Mouse (Mus musculus) layer of hippocampus, adult 9-11 months (tissue): ENCODE data around the gene Cd86.

Experiments used
- DNase-seq: peaks from one replicate; pipeline ENCODE4 v3.0.0; 2022

Cd86 gene

DNA sequence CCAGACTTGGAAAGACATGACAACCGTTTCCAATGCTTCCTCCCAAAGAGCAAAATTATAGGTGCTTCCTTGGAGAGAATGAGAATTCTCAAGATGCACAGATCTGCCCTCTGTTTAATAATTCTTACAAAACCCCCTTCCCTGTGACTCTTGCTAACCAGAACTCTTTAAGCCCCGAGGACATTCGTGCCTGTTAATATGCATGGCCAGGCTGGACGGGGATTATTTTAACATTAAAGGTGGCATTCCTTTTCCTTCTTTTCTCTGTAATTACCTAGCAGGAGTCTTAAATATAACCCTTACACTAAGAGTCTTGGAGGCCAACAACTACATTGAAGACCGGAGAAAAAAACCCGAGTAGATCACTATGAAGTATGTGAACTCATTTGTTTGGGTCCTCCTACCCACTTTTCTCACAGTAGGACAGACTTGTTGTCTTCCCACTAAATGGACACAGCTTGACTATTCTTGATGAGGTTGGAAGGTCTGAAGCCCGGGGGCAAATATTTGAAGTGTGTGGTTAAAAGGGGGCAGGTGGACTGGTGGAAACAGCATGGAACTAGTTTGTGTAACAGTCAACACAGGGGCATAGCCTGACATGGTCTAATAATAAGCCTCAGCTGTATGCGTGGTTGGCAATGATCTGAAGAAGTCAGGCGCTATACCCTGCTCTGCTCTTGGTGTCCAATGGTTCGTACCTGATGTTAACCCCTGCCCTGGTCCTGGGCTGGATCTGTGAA is 69.0 kb downstream of the Cd86 start:
- no peak for DNase-seq

DNA sequence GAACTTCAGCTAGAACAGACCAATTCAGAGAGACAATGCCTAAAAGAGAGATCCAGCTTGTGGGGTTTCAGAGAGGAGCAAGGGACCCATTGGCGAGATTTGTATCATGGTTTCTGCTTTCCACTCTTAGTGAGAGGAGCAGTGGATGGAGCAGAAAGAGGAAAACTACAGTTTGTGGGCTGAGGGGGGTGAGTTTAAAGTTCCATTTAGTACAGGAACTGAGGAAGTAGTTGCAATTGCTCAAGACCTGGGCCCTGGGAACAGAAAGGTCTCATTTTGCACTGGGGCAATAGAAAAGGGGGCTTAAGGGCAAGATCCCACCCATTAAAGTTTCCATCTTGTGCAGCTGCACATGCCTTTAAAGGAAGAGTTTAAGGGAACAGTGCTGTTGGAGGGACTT is 76.0 kb downstream of the Cd86 start:
- DNase-seq = no peak

DNA sequence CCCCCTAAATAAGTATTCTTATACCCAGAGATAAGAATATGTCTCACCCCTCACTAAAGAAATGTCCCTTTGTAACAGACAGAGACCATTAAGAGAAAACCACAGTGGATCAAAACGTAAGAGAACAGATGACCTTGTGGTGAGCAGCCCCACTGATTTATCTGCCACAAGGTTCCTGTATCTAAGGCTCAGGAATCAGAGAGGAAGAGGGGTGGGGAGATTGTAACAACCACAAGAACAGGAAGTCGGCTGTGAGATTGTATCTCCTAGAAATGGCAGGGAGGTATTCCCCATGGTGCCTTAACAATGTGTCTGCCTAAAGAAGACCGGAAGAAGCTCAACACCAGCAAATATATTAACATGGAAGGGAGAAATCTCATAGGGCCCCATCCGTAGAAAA is 77.9 kb downstream of the Cd86 start:
- DNase-seq = no peak

DNA sequence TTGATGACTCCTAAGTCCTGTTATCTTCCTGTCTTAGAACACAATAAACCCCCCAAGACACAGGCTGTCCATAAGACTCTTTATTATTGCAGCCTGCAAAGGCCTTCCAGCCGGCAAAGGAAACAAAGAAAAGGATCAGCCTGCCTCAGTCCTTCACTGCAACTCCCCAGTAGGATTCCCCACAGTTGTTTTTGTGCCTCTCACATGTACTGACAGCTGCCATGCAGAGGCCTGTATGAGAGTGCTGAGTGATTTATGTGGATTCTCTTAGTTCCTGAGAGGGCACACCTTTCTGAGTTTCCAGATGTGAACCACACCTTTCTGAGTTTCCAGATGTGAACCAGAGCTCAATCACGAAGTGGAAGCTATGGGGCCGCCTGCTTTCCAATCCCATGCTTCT is 83.8 kb downstream of the Cd86 start:
- DNase-seq = no peak

DNA sequence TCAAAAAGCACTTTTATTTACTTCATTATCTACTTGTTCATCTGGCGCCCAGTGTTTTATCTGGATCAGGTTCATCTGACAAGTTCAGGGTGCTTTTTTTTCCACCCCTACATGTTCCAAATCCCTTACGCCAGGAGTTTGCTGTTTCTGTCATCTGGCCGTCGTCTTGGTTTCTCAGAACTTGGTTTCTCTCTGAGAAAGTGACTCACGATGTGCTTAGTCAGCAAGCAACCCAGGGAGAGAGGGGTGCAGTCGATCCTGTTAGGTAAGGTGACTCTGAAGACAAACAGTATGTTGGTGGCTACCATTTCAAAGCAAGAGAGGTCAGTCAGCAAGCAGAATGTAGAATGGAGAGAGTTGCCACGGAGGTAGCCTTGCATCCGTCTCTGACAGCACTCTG is 93.9 kb downstream of the Cd86 start:
- no peak for DNase-seq

DNA sequence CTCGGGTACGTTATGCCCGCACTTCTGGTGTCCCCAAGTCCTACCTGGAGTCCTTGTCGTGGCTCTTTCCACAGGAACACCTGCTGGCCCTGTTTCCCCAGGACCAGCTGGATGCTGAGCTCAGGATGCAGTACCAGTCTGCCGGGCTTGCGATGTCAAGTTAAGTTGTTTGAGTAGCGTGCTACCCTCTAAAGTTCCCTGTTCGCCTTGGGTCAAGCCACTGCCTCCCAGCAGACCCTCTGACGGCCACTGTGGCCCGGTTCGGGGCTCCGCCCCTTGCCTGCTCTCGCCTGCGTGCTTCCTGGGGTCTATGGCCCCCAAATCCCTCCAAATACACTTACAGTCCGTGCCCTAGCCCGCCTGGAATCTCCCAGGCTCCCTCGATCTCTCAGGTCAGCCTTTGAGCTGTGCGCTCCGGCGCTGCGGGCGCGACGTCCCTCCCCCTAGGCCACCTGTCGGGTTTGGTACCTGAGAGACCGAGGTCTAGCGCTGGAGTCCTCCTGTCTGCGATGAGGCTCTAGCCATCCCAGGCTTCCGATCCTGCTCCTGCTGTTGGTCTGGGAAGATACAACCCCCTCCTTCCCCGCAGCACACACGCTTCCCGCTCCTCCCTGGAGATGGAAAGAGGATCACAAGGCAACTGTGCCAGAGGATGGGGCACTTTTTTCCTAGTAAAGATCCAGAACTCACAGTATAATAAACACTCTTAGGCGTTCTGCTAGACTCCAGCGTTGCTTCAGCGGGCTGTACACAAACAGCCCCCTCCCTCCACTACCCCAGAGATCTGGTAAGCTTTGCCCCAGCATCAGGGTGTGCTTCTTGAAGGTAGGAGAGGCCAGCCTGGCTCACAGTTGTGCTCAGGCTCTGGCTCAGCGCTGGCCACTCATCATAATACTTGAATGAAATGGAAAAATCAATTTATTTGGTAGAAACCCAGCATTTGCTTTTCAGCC is 104.2 kb downstream of the Cd86 start, which contains the start of gene Casr:
Gene Casr (minus strand): TSS at position 756 of the 953 bp plus-strand sequence.
- no peak for DNase-seq

DNA sequence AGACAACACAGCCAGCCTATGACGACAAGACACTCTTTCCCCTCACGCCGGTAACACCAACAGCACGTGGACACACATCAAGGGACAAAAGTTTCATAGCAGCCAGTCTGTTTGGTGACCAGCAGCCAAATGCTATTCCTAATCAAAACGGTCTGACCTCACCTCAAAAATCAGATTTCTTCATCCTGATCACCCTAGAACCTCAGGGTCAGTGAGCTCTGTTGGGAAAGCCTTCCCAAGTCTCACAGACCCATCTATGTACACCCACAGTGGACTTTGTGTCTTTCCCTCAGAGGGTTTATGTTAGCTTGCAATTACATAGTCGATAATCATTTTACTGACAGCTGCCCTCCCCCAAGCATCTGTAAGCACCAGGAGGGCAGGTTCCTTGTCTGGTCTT is 106.3 kb downstream of the Cd86 start:
- DNase-seq = no peak

DNA sequence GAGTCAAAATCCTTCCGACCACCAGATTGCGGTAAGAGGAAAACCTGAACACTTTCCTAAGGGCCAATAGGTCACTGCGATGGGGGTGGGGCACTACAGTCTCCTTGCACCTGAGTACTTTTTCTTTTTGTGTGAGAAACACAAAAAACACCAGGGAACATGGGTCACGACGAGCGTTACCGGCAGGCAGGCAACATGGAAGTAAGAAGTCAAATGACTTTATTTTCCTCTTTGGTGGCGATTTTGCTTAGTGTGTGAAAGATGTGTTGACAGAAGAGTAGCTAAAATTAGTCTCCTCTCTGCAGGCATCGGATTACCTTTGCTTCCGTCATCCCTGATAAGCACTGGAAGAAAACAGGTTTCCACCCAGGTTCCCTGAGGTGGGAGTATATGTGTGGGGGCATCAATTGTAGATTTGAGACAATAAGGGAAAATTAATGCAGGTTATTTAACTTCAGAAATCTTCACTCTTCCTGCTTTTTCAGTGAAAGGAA is 110.2 kb downstream of the Cd86 start:
- DNase-seq = no peak
